Mouse (Mus musculus) G1E-ER4 (cell line): ENCODE measurements around the gene Pithd1. TPM values are rescaled to one million over a fixed set of nuclear protein-coding genes. Genes with fewer than 3 reads are reported as not detected.

ENCODE experiments used
- GATA1 ChIP-seq: IDR thresholded peaks from one replicate; pipeline ENCODE4 v1.8.0; 2012; ENCODE audit warnings: low read length, inconsistent platforms
- polyA plus RNA-seq: library from polyadenylated mRNA; stranded (reverse); fragments of >175 nt; gene quantifications from 2 replicates; pipeline ENCODE4 v1.2.3, GENCODE M21; 2012

Pithd1 gene
- polyA plus RNA-seq, 1 experiment = 86.7 TPM

DNA sequence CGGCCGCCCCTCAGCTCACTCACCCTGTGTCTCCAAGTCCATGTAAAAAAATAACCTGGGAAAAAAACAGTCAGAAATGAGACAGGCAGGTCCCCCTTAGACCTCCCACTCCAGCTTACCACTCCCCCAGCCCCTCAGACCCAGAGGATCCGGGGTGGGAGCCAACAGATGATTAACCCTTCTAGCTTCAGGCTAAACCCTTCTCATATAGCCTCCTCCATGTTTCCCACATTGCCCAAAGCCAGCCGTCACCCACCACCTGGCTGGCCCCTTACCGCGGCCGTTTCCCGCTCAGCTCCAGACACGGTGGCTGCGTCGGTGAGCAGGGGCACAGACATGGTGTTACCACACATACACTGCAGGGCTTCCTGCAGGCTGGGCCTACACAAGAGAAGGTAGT, 16.5 kb downstream of the Pithd1 start:
- TF ChIP-seq GATA1 = no peak

DNA sequence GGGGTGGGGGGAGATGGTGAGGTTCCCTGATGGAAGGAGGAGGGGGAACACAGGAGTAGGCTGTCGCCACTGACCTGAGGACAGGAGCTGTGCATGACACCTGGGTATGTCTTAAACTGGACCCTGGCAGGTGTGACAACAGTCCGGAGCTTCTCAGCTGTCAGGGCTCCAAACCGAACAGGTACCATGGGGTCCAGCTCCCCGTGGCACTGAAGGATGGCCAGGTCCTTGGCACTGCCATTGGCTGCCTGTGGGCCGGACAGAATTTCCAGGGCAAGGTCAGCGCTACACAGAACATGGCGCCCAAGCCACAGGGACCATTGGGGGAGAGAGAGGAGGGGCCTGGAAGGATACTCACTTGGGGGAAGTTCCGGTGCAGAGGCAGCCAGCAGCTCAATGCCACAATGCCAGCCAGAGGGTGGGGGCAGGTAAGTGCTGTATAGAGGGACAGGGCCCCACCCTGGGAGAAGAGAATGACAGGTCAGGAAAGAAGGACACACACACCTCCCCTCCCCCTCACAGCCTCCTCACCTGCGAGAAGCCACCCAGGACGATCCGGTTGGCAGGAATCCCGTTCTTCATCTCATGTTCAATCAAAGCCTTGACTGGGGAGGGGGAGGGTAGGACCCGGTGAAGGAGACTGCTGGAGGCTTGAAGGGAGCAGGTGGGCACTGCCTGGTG, 17.9 kb downstream of the Pithd1 start:
- TF ChIP-seq GATA1 = no peak

DNA sequence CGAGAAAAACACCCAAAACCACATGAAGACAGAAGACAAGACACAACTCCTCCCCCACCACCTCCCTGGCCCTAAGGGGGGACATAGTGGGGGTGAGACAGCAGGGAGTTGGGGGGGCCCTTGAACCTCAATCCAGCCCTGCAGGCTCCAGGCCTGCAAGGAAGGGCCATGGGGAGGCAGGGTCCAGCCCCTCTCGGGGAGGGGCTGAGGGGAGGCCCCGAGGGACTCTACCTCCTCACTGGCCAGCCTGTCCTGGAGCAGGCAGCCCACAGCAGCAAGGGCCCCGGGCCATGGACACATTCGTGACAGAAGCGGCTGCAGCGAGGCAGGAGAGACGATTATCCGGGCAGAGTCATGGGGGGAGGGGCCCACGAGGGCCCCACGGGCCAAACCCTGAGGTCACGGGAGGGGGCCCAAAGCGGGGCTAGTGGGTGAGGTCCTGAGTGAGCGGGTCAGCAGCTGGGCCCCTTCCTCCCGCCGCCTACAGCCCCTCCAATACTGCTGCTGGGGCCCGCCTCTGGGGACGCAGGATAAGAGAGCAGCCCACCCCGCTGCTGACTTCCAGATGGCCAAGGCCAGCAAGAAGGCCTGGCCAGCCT, 18.7 kb downstream of the Pithd1 start:
- TF ChIP-seq GATA1 = no peak

DNA sequence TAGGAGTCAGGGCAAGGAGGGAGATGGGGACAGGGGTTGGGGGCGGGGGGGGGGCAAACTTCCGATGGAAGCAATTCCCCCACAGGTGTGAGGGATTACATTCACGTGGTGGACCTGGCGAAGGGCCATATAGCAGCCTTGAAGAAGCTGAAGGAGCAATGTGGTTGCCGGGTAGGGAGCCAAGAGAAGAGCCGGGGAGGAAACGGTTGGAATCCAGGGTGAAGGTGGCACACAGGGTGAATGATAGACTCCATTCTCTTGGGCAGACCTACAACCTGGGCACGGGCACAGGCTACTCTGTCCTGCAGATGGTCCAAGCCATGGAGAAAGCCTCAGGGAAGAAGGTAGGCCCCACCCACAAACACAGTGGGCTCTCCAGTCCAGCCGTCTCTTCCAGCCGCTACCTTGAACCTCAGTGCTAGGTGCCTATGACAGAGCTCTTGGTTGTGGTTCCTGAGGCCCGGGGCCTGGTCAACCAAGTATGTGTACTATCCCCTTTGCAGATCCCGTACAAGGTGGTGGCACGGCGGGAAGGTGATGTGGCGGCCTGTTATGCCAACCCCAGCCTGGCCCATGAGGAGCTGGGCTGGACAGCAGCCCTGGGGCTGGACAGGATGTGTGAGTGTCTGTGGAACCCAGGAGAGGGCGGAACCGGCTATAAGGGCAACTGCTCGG, 19.8 kb downstream of the Pithd1 start:
- TF ChIP-seq GATA1 = no peak

DNA sequence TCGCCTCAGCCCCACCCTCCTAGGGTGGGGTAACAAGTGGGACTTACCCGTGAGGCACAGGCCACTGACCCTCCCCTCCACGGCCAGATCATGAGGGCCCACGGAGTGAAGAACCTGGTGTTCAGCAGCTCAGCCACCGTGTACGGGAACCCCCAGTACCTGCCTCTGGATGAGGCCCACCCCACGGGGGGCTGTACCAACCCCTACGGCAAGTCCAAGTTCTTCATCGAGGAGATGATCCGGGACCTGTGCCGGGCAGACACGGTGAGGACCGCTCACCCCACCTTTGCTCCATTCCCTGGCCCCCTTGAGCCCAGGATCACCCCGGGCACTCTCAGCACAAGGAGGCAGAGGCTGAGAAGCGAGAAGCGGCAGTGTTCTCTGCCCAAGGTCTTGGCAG, 20.8 kb downstream of the Pithd1 start:
- no peak for TF ChIP-seq GATA1

DNA sequence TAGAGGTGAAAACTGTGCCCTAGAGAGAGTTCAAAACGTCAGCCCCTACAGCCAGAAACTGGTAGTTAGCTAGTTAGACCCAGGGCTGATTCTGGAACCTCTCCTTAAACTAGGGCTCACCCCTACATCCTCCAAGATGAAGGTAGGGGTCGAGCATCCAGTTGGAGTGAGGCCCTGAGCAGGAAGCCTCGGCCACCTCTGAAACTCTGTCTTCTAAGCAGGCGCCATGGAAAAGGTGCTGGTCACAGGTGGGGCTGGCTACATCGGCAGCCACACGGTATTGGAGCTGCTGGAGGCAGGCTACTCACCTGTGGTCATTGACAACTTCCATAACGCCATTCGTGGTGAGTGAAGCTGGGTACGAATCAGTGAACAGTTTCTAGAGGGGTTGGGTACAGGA, 22.0 kb downstream of the Pithd1 start:
- TF ChIP-seq GATA1 = no peak

DNA sequence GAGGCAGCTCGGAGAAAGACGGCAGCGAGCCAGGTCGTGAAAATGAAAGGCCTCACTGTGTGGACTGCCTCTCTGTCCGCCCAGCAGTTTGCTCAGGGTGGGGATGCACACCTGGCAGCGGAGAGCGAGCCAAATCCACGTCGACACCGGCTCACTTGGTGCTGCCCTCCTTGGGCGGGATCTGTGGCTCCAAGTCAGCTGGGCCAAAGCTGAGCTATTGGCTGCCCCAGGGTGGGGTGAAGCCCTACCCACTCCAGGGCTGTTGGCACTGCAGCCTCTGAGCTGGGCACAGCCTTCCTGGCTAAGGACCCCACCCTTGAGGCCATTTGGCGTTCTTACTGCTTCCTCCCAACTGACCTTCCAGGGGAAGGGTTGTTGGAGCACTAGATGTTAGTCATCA, 22.6 kb downstream of the Pithd1 start:
- TF ChIP-seq GATA1 = no peak

DNA sequence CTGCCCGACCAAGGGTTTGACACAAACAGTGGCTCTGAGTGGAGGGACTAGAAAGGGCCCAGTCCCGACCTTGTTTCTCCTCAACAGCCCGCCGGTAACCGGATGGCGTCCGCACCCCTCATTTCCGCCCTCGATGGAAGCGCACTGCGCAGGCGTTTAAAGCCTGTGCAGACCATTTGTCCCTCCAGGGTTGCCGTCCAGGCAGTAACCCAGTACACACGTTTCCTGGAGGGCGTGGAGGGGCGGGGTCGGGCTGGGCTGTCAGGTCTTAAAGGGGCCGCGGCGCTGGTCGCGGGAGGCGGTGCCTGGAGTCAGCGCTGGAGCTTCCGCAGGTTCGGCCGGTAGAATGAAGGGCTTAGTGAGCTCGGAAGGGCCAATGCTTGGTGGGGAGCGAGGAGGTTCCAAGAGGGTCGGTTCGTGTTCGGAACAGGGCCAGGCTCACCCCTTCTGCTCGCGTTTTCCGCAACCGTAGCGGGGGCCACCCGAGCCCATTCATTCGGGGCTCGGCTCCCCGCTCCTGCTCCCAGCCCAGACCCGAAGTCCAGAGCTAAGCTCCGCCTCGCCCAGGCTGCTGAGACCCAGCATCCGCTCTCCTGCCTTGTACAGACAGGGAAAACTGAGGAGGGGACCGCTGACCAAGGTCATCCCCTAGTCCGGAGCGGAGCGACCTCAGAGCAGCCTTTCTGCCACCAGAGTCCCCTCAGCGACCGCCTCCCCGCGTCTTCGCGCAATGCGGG, 23.4 kb downstream of the Pithd1 start, which contains the start of gene Gale:
TSS of gene Gale (plus strand) at position 271 of the 737 bp plus-strand sequence.
- TF ChIP-seq GATA1 = no peak

DNA sequence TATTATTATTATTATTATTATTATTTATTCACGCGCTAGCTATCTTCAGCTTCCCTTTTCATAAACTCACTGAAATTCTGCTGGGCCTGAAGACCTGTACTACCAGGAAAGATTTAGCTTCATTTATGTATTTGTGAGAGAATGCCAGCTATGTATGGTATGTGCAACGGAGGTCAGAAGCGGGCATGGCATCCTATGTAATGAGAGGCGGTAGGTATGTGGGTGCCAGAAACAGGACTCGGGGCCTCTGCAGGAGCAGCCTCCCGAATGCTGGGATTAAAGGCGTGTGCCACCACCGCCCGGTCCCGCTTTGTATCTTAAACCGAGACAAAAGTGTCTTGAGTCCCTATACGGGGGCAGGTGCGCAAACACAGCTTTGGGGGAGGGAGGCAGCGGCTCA, 24.1 kb downstream of the Pithd1 start:
- no peak for TF ChIP-seq GATA1

DNA sequence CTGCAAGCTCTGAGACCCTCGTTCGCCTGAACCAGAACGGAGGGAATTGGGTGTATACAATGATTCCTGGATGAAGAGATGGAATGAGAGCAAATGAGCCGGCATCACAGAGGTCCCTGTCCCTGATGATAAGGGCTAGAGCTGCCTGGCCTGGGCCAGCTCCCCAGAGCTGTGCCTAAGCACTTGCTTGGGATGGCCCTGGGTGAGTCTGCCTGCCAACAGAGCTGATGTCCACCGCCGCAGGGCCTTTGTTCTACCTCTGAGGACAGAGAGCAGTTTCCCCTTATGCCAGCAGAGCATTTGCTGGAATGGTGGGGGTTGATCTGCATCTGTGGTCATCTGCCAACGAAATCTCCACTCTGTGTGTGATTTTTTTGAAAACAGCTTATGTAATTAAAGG, 24.9 kb downstream of the Pithd1 start:
- TF ChIP-seq GATA1 = no peak

DNA sequence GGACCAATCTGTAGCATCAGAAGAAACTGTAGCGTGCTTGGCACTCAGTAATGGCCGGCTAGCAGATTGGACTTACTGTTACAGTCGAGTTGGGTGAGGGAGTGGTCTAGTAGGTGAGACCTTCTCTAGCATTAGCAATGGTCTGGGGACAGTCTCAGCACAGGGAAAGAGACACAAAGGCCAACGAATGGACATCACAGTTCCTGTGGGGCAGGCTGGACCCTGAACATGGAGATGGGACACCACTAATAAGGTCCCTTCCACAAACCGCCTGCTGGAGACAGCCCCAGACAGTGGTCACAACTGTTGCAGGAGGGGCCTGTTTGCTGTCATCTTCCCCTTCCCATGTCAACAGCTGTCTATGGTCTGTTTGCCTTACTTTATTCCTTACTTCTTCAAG, 25.4 kb downstream of the Pithd1 start:
- TF ChIP-seq GATA1 = no peak

DNA sequence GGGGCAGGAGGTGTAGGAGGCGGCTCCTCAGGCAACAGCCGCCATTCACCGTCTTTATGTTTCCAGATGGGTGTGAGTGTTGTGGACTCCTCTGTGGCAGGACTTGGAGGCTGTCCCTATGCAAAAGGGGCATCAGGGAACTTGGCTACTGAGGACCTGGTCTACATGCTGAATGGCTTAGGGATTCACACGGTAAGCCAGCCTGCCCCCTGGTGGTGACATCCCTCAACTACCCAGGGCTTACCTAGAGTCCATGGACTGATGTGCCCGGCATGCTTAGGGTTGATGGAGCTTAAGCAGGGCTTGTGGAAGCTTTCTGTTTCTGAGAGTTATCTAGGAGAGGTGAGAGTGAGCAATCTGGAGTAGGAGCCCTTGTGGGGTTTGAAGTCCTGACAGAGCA, 26.3 kb downstream of the Pithd1 start:
- TF ChIP-seq GATA1 = no peak

DNA sequence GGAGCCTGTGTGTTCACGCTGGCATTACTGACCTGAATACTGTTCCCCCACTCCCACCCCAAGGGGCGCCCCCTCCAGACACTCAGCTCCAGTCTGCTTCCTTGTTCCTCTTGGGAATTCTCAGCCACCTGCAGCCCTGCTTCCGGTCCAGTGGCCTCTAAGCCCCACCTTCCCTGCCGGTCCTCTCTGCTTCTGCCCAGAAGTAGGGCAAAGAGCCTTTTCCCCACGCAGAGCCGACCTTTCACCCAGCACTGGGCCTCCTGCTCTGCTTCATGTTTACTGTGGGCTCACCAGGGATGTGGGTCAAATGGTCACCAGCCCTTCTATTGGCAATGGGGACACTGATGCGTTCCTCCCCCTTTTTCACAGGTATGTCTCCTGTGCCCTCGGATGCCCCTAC, 28.7 kb downstream of the Pithd1 start:
- TF ChIP-seq GATA1 = no peak

DNA sequence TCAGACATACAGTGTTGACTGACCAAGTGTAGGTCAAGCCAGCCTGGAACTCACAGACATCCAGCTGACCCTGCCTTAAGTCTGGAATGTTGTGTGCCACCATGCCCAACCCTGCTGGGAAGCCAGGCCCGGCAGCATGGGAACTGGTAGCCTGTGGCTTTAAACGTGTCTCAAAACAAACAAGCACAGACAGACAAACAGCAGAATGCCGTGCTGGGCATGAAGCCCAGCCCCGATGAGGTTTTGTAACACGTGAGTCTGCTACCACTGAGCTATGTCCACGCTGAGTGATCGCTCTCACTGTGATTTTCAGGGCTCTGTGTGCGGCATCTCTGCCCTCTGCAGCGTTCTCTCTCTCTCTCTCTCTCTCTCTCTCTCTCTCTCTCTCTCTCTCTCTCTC, 31.2 kb downstream of the Pithd1 start:
- no peak for TF ChIP-seq GATA1

DNA sequence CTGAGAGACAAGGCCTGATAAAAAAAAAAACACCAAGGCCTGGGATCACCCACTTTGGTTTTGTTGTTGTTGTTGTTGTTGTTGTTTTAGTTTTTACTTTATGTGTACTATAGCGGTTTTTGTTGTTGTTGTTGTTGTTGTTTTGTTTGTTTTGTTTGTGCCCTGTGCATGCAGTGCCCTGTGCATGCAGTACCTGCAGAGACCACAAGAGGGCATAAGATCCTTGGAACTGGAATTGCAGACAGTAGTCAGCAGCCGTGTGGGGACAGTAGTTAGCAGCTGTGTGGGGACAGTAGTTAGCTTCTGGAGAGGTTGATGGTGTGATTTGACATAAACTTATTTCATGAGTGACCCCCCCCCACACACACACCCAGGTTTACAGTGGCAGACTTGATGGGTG, 32.8 kb downstream of the Pithd1 start:
- no peak for TF ChIP-seq GATA1

DNA sequence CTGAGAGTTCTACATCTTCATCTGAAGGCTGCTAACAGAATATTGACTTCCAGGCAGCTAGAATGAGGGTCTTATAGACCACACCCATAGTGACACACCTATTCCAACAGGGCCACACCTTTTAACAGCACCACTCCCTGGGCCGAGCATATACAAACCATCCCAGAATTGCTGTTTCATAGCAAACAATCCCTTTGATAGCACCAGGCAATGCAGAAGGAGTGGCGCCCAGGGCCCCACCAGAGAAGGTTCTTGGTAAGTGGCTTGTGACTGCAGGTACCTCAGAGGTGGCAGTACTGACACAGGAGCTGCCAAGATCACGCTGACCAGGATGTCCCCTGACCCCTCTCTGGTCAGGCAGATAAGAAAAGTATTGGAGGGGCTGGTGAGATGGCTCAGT, 33.9 kb downstream of the Pithd1 start:
- no peak for TF ChIP-seq GATA1
